Mouse (Mus musculus): ENCODE measurements around the gene Gh.

The Gh gene

GRCm38 (mm10) chr11:106269060-106269431 is 32.6 kb downstream of the Gh start:
- DNase-seq (ENCODE audit: low spot score in 2 of 2), result no peak

DNA sequence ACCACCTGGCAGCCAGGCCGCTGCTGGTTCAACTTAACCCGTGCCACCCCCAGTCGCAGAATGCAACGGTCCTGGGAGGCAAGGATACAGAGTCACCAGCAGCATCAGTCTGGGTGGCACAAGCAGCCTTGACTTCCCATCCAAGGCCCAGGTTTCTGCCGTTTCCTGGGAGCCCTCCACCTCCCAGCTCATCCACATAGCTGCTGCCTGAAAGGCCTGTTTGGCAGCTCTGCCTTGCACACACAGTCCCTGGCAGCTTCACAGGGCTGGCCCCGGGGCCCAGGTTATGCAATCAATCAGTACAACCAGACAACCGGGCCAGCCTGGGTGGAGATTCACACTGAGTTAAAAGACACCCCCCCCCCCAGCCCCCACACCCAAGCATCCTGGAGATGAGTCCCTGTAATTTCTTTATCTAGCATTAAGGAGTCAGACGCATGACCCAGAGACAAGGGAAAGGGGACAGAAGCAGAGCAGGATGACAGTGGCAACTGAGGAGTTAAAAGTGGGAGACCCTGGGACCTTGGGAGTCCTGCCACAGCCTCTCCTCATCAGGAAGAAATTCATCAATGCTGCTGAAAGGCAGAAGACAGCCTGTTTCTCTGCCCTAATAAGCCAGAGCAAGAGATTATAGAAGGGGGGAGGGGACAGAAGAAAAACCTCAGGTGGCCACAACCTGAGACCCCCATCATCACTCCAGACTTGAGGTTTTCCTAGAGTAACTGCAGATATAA is 33.2 kb downstream of the Gh start:
- peak; percentile 54 to 66 for DNase-seq (ENCODE audit: low spot score in 2 of 2)

- no peak for DNase-seq (ENCODE audit: low spot score in 2 of 2)
Measured at GRCm38 (mm10) chr11:106267871-106268270, 33.8 kb downstream of the Gh start.

DNA sequence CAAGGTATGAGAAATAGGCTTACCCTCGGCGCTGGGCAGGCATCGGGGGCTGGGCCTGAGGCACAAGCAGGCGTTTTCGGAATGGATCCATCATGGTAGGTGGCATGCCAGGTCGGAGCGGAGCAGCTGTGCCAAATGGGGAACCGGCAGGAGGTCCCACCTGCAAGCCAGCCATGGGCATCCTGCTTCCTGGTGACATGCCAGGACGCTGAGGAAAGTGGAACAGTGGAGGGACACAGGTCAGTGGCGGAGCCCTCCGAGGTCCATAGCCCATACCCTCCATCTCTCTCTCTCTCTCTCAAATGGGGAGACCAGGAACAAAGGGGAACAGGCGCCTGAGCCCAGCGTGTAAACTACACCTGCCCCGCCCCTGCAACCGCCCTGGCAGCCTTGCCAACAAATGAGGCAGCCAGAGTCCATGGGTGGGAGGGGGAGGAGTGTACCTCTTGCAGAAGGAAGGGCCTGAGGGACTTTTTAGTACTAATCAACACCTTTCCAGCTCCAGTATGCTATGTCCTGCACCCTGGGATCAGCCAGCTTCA is 34.3 kb downstream of the Gh start:
- DNase-seq (ENCODE audit: low spot score in 2 of 2), result no peak

DNA sequence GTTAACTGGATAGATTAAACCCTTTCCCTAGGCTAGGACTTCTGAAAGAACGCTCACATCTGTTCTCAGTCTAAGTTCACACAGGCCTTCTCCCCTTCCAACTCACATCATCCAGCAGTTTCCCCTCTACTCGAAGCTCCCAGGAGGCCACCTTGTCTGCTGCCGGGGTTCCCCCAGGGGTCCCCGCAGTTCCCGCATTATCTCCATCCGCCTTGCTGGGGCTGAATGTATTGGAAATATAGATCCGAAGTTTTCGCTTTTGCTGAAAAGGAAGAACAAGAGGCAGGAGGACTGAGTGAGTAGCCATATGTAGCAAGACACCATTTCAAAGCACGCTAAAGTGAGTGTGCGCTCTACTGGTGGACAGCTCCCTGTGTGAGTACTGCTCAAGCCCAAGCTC is 35.2 kb downstream of the Gh start:
- no peak for DNase-seq (ENCODE audit: low spot score in 2 of 2)

GRCm38 (mm10) chr11:106265570-106265969 is 36.1 kb downstream of the Gh start:
- no peak for DNase-seq (ENCODE audit: low spot score in 2 of 2)

GRCm38 (mm10) chr11:106264988-106265387 is 36.7 kb downstream of the Gh start:
- no peak for DNase-seq (ENCODE audit: low spot score in 2 of 2)

DNA sequence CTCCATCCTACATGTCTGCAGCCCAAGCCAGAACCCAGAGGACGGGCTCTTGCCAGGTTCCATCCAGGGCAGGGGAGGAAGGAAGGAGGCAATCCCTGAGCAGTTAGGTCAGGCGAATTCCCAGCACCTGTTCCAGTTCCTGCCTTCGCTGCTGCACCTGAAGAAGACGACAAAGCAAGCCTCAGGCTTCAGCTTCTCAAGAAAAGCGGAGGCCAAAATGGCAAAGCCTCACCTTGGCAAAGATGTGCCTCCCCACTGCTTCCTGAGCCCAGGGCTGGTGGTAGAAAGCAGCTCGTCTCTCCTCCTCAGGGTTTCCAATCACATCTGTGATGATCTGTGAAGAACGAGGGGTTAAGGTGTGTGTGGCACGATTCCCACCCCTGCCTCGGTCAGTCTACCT is 37.7 kb downstream of the Gh start:
- DNase-seq (ENCODE audit: low spot score in 2 of 2), result no peak

DNA sequence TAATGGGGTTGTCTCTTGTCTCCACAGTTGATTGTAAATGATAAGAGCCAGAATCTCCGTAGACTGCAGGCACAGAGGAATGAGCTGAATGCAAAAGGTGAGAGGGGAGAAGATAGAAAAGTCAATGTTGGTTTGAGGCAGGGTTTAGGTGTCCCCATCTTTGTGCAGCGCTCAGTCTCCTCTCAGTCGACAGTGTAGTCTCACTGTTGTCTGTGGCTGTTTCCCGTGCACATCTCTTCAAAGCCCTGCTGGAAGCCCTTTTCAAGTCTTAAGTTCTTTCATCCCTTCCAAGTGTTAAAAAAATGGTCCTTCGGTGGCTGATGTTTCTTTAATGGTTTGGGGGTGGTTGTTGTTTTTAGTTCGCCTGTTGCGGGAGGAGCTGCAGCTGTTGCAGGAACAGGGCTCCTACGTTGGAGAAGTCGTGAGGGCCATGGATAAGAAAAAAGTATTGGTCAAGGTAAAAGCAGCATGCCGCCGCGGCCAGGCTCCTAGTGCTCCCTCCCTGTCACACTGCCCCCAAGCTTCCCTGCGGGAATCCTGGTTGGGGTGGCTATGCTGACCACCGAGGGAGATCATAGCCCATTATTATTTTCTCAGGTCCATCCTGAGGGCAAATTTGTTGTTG is 40.7 kb downstream of the Gh start:
- DNase-seq (ENCODE audit: low spot score in 2 of 2), result no peak

GRCm38 (mm10) chr11:106256775-106257174 is 44.9 kb downstream of the Gh start:
- no peak for DNase-seq (ENCODE audit: low spot score in 2 of 2)

DNA sequence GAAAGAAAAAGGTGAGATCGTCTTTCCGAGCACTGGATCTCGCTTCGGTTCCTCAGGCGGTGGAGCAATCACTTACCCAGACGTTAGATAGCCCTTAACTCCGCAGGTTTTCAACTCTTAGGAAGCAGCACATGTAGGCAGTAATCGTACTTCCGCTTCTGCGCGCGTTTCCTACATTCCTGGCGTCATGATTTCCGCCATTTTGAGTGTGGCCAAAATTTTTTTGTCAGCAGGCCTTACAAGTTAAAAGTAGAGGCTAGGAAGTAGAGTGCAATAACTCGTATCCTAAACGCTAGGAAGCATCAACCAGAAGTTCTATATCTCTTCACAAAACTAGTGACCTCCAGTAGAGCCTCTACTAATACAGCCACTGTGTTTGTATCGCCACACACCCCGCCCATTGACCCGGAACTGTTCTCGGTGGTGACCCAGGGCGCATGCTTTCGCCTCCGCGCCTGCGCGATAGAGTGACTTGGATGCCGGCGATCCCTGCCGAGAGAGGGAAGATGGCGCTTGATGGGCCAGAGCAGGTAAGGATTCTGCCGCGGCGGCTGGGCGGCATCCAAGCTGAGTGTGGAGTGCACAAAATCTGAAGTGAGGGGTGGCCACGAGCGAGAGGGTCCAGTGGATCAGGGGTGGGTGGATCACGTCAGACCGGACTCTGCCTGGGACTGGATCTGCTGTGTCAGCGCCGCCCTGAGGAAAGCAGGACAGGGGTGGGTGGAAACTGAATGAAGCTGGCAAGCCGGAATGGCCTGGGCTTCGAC is 45.8 kb downstream of the Gh start, which contains the start of the genes Ftsj3 and Psmc5:
Gene Ftsj3 (minus strand): TSS at position 395 of the 767 bp plus-strand sequence.
Gene Psmc5 (plus strand): TSS at position 470 of the 767 bp plus-strand sequence.
- DNase-seq (ENCODE audit: low spot score in 2 of 2), result peak; percentile 96 to 97

DNA sequence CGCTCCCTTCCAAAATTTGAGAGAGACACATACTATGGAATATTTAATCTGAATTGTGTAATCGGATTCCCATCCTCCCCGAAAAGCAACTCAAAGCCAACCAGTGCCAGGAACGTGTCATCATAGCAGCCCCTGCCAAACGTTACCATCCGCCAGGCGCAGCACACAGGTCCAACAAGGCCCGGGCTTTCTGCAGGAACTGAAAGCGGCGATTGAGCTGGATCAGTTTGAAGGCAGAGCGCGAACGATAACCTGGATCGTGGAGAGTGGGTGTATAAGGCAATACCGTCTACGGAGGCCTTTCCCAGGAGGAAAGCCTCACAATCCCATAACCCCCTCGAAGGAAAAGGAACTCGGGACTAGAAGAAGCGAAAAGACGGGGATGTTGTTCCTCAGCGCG is 46.5 kb downstream of the Gh start:
- no peak for DNase-seq (ENCODE audit: low spot score in 2 of 2)

DNA sequence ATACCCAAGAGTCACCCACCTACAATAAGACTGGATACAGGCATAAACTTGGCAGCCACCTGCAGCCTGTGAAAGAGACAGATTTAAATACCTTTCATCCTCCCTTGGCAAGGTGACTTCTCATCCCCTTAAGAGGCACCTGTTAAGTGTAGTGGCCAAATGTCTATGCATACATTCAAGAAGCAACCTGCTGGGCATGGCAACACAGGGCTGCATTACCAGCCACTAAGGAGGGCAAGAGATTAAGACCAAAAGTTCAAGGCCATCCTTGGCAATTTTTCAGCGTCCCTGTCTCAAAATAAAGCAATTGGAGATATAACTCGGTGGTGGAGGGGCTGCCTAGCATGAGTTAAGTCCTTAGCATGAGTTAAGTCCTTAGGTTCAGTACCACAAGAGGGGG is 46.9 kb downstream of the Gh start:
- no peak for DNase-seq (ENCODE audit: low spot score in 2 of 2)
